Mouse (Mus musculus): ENCODE measurements at regions not wholly inside any gene's neighbourhood (a gene's known extent, or its start where the extent isn't known, plus 50 kb on each side); places are given as distances from the start of the nearest gene placed in this dataset.

GRCm38 (mm10) chr3:128113209-128113608, 217.1 kb upstream of the Fam241a start:
- no peak for TF ChIP-seq POLR2A (IDR thresholded peaks at IDR 0.05; ENCODE audit: control insufficient read depth, extremely low read depth, insufficient read depth, low read length, poor library complexity)
- TF ChIP-seq CTCF (IDR thresholded peaks at IDR 0.05; ENCODE audit: borderline replicate concordance, control insufficient read depth, extremely low read depth, insufficient read depth, low read length, poor library complexity) = no peak

Measured in thymus, adult 2 months (tissue).